Mouse (Mus musculus) midbrain, embryonic 14.5 days (tissue): Measurements from ENCODE around the gene Hist1h4c. TPM values are rescaled to one million over a fixed set of nuclear protein-coding genes. Genes with fewer than 3 reads are reported as not detected.
"Not testable (repeated sequence)": the region's sequence is repeated elsewhere in the genome, so short reads cannot be mapped to it uniquely, and the experiment has no call there.

ENCODE experiments used
- ATAC-seq: fragments of 200-750 bp; cut with Nextera tagmentation; 2 replicates; pipeline ENCODE4 v1.8.0; 2017; ENCODE audit warnings: moderate number of reproducible peaks, moderate library complexity; ENCODE audit not compliant: low FRiP score, low TSS enrichment
- DNase-seq: peaks from one replicate; pipeline ENCODE4 v3.0.0-alpha.2; 2015
- H3K27ac ChIP-seq: fragments of 300-500 bp; sonication (generic); replicated peaks from 2 replicates; pipeline ENCODE4 v1.5.1; 2014; ENCODE audit warnings: mild to moderate bottlenecking, low read depth, low read length, moderate library complexity
- H3K27me3 ChIP-seq: fragments of 300-500 bp; sonication (generic); 2 replicates; pipeline ENCODE4 v1.6.1; 2014; ENCODE audit warnings: low read length, control low read depth, mixed read lengths; ENCODE audit not compliant: control insufficient read depth, insufficient read depth
- H3K36me3 ChIP-seq: fragments of 300-500 bp; sonication (generic); 2 replicates; pipeline ENCODE4 v1.6.1; 2014; ENCODE audit warnings: low read length, control low read depth; ENCODE audit not compliant: control insufficient read depth, insufficient read depth
- H3K4me1 ChIP-seq: fragments of 300-500 bp; sonication (generic); 2 replicates; pipeline ENCODE4 v1.6.1; 2014; ENCODE audit warnings: mild to moderate bottlenecking, antibody characterized with exemption, low read length, control low read depth; ENCODE audit not compliant: control insufficient read depth, insufficient read depth
- H3K4me2 ChIP-seq: fragments of 300-500 bp; sonication (generic); 2 replicates; pipeline ENCODE4 v1.6.1; 2014; ENCODE audit warnings: mild to moderate bottlenecking, low read length, moderate library complexity
- H3K4me3 ChIP-seq: fragments of 300-500 bp; sonication (generic); replicated peaks from 2 replicates; pipeline ENCODE4 v1.5.1; 2014; ENCODE audit warnings: low read depth, low read length
- H3K9ac ChIP-seq: fragments of 300-500 bp; sonication (generic); replicated peaks from 2 replicates; pipeline ENCODE4 v1.6.1; 2014; ENCODE audit warnings: mild to moderate bottlenecking, low read length, moderate library complexity
- H3K9me3 ChIP-seq: fragments of 300-500 bp; sonication (generic); 2 replicates; pipeline ENCODE4 v1.6.1; 2016; ENCODE audit warnings: low read length, control low read depth, mixed read lengths; ENCODE audit not compliant: control insufficient read depth
- WGBS: fragments of 180-500 bp; shearing (Covaris S2); extraction: QIAGEN DNeasy Blood & Tissue Kit; methylation state at CpG from one replicate; pipeline ENCODE4 v1.1.7; 2014; 5-methylcytosine and 5-hydroxymethylcytosine counted together
- polyA plus RNA-seq: library from polyadenylated mRNA; unstranded; fragments of >200 nt; fragmentation: Nextera tagmentation; extraction: Ambion mirVana; gene quantifications from 2 replicates; pipeline ENCODE4 v1.2.1, GENCODE M21; 2014

Gene Hist1h4c
- 2.9 and 4.3 TPM in 2 replicates for polyA plus RNA-seq

GRCm38 (mm10) chr13:23698300-23698693 lies at the start of gene Hist1h4c:
TSS of gene Hist1h4c (minus strand) at chr13:23698454.
- ATAC-seq, result peak; percentile 95
- peak within 1 kb of the TSS; percentile 84 for H3K27ac ChIP-seq
- H3K36me3 ChIP-seq, result no peaks in the 10 kb centered on the region
- peak within 1 kb of the TSS; percentile 83 for H3K4me2 ChIP-seq
- peak; percentile 99 for DNase-seq
- H3K9ac ChIP-seq, result peak within 1 kb of the TSS; percentile 55
- H3K4me1 ChIP-seq, result peaks cover 7% of the 10 kb centered on the region; the same call in 1 of the 2 replicates
- H3K4me3 ChIP-seq, result peak within 1 kb of the TSS; percentile 42
- WGBS, result under 1% methylated on average over 21 of the region's 22 CpGs
- H3K9me3 ChIP-seq, result no peaks in the 10 kb centered on the region
- no peaks in the 10 kb centered on the region for H3K27me3 ChIP-seq

- DNase-seq (no peak), ATAC-seq (no peak)
- Histone ChIP-seq H3K4me1 (peaks cover 15% of the 10 kb centered on the region), H3K4me3 (no peak overlapping the region), H3K27me3 (no peaks in the 10 kb centered on the region), H3K9ac (no peak overlapping the region), H3K27ac (no peak overlapping the region), H3K9me3 (no peaks in the 10 kb centered on the region), H3K4me2 (peak overlapping the region; percentile 69; the same call in 1 of the 2 replicates), H3K36me3 (no peaks in the 10 kb centered on the region)
- 6% methylated on average over 4 of the region's 4 CpGs for WGBS
Observed at GRCm38 (mm10) chr13:23747892-23748288, 49.6 kb upstream of the Hist1h4c start.

DNA sequence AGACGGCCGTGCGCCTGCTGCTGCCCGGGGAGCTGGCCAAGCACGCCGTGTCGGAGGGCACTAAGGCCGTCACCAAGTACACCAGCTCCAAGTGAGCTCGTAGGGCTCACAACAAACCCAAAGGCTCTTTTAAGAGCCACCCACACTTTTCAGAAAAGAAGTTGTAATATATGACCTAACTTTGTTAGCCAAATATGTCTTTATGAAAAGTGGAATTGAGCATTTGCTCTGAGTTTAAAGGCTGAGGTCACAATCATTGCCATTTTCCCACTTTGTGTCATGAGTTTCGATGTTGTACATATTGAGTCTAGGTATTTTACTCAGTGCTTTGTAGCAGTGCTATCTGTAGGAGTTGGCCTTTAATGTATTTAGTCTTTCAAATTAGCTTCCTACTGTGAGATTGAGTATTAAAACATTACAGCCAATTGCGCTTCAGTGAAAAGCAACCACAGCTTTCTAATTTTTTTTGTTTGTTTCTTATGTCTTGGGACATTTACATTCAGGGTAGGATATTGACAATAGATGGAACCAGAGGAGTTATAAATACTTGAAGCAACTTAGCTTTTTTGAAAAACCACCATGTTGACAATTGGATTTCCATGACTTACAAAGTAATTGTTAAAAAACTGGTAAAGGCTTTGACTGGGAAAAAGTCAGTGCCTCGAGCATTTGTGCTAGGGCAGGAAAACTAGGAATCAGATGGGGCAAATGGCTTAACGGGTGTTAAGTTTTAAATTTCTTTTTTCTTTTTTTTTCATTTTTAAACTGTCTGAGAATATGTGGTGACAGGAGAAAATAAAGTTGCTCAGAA lies 49.0 kb upstream of the Hist1h4c start:
- peak overlapping the region; percentile 36 for H3K9ac ChIP-seq
- H3K4me2 ChIP-seq, result peak overlapping the region; percentile 69
- H3K9me3 ChIP-seq, result no peaks in the 10 kb centered on the region
- no peak for ATAC-seq
- H3K27me3 ChIP-seq, result no peaks in the 10 kb centered on the region
- H3K27ac ChIP-seq, result peak overlapping the region; percentile 88
- H3K4me1 ChIP-seq, result peaks cover 15% of the 10 kb centered on the region
- peak overlapping the region; percentile 31 for H3K4me3 ChIP-seq
- no peak for DNase-seq
- no peaks in the 10 kb centered on the region for H3K36me3 ChIP-seq
- WGBS, result 2% methylated on average over 9 of the region's 13 CpGs

GRCm38 (mm10) chr13:23746201-23747080 lies 48.2 kb upstream of the Hist1h4c start, which contains the start of gene Hist1h2bb:
TSS of gene Hist1h2bb (plus strand) at chr13:23746734.
- peaks cover 11% of the 10 kb centered on the region for H3K4me1 ChIP-seq
- H3K4me2 ChIP-seq, result peak within 1 kb of the TSS; percentile 69
- DNase-seq (peak; percentile 89), ATAC-seq (peak; percentile 92)
- H3K9me3 ChIP-seq, H3K36me3 ChIP-seq, H3K27me3 ChIP-seq: not testable (repeated sequence)
- peak within 1 kb of the TSS; percentile 31 for H3K4me3 ChIP-seq
- peak within 1 kb of the TSS; percentile 88 for H3K27ac ChIP-seq
- under 1% methylated on average over 38 of the region's 58 CpGs for WGBS
- peak within 1 kb of the TSS; percentile 39 for H3K9ac ChIP-seq

DNA sequence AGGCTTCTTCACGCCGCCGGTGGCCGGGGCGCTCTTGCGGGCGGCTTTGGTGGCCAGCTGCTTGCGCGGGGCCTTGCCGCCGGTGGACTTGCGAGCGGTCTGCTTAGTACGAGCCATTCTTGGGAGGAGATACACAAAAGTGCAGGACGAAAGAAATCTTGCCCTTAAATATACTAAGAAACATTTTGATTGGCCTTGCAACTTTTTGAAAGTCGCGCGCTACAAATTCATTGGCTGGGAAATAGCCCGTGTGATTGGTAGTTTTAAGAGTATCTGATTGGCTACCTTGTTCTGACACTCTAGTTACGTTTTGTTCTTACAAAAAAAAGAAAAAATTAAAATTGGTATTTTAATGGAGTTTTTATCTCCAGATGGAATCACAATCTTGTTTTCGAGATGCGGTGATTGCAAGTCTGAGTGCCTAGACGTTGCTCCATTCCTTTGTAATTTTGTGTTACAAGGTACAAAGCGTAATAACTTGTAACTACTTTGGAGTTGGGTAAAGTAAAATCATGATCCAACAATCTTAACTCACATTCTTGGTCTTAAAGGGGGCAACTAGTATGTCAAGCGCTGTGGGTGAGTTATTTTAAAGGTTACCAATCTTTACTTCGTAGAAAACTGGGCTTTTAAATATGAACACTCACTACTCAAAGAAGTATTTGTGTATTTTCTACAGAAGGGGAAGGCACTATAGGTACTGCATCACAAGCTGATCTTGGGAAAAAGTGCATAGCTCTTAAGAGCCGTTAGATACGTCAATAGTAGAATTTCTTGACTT lies 47.3 kb upstream of the Hist1h4c start, which contains the start of gene Hist1h3c:
Gene Hist1h3c (minus strand): TSS at position 222 of the 781 bp plus-strand sequence.
- WGBS, result under 1% methylated on average over 25 of the region's 28 CpGs
- Histone ChIP-seq H3K27me3 (no peaks in the 10 kb centered on the region), H3K9ac (peak within 1 kb of the TSS; percentile 39; the same call in 1 of the 2 replicates), H3K9me3 (no peaks in the 10 kb centered on the region), H3K4me3 (peak within 1 kb of the TSS; percentile 31), H3K4me1 (peaks cover 11% of the 10 kb centered on the region), H3K4me2 (peak within 1 kb of the TSS; percentile 69), H3K36me3 (no peaks in the 10 kb centered on the region), H3K27ac (peak within 1 kb of the TSS; percentile 88)
- ATAC-seq (peak; percentile 79), DNase-seq (peak; percentile 95)

DNA sequence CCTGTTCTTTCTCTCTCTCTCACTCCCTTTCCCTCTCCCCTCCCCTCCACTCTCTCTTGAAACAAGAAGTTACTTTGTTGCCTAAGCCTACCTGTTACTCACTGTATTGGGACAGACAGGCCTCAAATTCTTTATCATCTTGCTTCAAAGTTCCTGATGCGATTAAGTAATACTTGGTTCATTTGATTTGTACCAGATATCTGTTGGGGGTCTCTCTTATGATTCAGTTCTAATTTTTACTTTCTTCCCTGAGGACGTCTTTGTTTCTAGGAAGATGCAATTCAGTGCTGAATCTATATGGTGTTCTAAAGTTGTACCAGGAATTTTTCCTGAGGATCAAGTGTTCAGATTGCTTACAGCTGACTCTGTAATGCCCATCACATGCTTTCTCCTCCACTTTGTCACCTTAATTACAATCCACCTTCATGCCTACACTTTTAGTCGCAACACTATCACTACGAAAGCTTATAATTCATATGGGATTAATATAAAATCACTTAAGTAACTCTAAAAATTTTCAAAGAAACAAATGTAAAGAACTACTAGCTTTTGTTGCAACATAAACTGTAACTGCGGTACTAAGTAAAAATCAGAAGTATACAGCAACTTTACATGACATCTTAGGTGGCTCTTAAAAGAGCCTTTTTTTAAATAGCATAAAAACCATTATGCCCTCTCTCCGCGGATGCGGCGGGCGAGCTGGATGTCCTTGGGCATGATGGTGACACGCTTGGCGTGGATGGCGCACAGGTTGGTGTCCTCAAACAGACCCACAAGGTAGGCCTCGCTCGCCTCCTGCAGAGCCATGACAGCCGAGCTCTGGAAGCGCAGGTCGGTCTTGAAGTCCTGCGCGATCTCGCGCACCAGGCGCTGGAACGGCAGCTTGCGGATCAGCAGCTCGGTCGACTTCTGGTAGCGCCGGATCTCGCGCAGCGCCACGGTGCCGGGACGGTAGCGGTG lies 46.4 kb upstream of the Hist1h4c start:
- Histone ChIP-seq H3K27me3 (no peaks in the 10 kb centered on the region), H3K27ac (no peak overlapping the region), H3K9me3 (no peaks in the 10 kb centered on the region), H3K36me3 (no peaks in the 10 kb centered on the region), H3K4me3 (peak overlapping the region; percentile 20; the same call in 1 of the 2 replicates), H3K4me1 (peaks cover 17% of the 10 kb centered on the region), H3K9ac (no peak overlapping the region), H3K4me2 (peak overlapping the region; percentile 69)
- ATAC-seq, result no peak
- under 1% methylated on average over 18 of the region's 36 CpGs for WGBS
- DNase-seq, result no peak

- no peak overlapping the region for H3K9ac ChIP-seq
- DNase-seq, result no peak
- no peaks in the 10 kb centered on the region for H3K36me3 ChIP-seq
- H3K27me3 ChIP-seq, result no peaks in the 10 kb centered on the region
- H3K4me2 ChIP-seq, result peak overlapping the region; percentile 69; the same call in 1 of the 2 replicates
- no peaks in the 10 kb centered on the region for H3K9me3 ChIP-seq
- no peak for ATAC-seq
- 40% methylated on average over 4 of the region's 4 CpGs for WGBS
- peaks cover 23% of the 10 kb centered on the region for H3K4me1 ChIP-seq
- H3K27ac ChIP-seq, result no peak overlapping the region
- H3K4me3 ChIP-seq, result no peak overlapping the region
Observed at GRCm38 (mm10) chr13:23743963-23744362, 45.7 kb upstream of the Hist1h4c start.
